Mouse (Mus musculus): ENCODE results near the gene Trmt10c.
"Not testable (repeated sequence)": the region's sequence is repeated elsewhere in the genome, so short reads cannot be mapped to it uniquely, and the experiment has no call there.

Gene Trmt10c

DNA sequence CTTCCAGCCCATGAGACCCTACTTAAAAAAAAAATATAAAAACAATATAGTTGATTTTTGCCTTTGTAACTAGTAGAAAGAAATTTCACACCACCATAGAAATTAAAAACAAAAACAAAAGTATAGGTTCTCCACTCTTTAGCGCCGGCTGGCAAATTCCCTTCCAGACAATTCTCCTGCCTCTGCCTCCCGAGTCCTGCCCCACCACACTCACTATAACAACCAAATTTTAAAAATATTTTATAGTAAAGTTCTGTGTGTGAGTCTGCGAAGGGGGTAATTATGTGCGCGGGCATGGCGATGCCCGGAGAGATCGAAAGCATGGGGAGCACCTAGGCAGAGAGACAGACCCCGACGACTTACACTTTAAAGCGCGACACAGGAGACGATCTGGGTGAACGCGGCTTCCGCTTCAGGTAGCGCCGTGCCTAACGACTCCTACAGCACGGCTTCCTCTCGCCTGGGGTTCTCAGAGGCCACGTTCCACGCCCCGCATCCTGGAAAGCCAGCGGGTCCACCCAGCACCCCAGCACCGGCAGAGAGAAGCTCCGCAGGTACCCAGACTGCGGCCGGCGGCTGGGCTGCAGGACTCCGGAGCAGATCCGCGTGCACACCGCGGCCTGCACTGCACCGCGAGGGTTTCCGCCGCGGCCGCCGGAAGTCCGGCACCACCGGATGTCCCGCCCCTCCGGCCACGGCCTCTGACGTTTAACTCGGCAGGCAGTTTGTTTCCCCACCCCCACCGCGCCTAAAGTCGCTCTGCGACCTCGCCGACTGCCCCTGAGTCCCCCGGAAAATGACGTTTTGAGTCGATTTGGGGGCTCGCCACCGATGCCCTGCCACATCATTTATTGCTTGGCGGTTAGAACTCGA lies at the start of gene Trmt10c:
Gene Trmt10c, minus strand, starts transcription at position 682 of the 873 bp plus-strand sequence.
- peak; percentile 97 for DNase-seq

DNA sequence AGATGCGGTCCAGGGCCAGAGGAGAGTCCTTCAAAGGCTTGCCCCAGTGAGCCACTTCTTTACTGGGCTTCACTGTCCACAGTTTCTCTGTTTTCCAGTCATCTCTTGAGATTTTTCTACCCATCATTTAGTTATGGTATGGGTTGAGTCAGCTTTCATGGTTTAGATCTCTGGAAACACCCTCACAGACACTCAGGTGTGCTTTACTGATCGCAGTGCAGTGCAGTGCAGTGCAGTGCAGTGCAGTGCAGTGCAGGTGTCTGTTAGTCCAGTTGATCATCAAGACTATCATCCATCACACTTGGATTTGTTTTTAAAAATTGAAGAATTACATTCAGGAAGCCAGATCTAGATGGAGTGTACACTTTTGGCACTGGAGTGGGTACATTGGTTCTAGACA lies 48.7 kb upstream of the Trmt10c start:
- no peak for DNase-seq

DNA sequence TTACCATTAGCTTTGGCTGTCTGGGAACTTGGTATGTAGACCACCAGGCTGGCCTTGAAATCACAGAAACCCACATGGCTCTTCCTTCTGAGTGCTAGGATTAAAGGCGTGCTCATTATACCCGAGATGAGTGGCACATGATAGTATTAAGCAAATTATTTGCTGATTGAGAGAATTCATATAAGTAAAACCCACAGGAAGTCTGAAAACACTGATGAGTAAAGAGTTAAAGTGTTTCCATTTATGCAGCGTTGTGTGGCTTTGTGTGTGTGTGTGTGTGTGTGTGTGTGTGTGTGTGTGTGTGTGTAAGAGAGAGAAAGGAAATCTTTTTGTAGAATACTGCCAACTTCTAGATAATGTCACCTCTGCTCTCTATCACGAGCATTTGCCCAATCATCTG lies 44.1 kb upstream of the Trmt10c start:
- DNase-seq = no peak

DNA sequence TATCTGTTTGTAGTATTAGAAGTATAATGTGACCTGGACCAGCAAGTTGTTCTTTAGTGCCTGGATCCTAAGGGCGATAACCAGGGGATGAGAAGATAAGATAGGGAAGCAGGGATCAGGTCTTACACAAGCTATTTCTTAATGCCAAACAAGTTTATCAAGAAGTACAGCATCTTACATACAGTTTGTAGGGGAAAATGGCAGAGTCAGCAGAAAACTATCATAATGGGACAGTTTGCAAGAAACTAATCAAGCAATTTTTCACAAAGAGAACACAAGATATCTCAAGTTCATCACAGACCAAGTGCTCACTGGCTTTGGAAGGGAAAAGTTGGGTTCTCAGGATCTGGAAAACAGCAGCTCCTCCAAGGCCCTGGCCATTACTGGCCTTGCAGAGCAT lies 41.8 kb upstream of the Trmt10c start:
- DNase-seq = no peak

DNA sequence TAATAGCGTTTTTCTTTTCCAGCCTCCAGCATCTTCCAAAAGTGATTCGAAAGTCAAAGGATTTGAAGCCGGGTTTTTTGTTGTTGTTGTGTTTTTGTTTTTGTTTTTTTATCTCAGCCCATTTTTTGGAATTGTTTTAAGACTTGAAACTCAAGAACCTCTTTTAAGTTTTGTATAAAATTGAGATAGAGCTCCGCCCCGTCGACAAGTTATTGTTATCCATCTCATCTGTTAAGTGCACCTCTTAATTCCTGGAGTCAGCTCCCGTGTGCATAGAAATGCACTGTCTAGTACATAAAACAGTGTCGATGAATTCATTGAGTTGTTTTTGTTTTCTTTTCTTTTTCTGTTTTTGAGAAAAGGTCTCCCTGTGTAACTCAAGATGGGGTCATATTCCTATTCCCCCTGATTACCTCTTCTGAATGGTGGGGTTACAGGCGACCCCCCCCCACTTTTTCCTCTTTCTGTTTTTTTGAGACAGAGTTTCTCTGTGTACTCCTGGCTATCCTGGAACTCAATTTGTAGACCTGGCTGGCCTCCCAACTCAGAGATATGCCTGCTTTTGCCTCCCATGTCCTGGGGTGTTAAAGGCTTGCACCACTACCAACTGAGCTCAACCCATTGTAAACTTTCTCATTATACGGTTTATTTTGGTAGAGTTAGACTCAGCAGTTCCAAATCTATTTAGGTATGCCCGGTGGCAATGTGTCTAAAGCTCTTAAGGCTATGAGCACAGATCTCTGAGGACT lies 38.7 kb upstream of the Trmt10c start:
- DNase-seq = no peak

DNA sequence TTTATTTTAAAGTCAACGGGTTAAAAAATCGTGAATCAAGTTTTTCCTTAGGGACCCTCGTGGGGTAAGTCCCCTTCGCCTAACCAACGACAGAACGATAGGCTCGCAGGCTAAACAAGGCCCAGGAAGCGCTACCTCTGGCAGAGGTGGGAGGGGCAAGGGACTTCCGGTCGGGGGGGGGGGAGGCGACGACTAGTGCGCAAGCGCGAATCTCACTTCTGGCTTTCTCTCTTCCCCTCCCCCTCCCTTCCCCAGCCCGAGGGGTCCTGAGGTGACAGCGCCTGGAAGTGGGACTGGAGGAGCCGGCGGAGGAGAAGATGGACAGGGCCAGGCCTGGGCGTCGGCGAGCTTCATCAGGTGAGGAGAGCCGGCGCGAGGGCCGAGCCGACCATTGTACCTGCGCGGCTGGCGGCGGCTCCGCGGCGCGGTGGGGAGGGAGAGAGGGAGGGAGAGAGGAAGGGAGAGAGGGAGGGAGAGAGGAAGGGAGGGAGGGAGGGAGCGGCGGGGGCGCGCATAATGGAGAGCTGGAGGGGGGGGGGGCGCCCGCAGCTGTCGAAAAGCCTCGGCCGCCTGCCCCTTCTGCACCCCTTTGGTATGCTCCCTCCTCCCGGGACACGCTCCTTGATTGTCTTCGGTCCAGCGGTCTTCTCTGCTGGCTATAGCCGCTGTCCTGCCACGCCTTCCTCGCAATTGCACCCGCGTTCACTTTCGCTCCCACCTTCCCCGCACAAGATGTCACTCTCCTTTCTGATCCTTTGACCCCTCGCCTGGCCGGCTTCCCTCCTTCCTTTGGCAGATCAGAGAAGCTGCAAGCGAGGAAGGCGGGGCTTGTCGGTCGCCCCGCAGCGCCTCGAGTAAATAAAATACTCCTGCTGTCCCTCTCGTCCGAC lies 37.8 kb upstream of the Trmt10c start:
- peak; percentile 92 for DNase-seq

DNA sequence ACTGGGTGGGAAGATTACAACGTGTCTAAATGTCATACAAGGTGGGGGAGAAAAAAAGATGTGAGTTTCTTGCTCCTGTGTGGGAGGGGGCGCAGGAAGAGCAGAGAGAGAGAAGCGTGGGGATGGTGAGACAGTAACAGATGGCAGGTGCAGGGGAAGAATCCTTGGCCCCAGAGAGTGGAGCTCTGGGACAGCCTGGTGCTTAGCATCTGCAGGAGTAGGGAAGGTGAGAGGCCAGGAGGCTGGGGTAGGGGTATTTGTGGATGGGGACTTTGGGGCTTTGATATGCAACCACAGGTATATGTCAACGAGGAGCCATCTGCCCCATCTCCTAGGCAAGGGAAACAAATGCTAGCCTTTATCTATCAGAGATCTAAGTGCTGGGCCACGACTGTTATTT lies 36.9 kb upstream of the Trmt10c start:
- DNase-seq = no peak

DNA sequence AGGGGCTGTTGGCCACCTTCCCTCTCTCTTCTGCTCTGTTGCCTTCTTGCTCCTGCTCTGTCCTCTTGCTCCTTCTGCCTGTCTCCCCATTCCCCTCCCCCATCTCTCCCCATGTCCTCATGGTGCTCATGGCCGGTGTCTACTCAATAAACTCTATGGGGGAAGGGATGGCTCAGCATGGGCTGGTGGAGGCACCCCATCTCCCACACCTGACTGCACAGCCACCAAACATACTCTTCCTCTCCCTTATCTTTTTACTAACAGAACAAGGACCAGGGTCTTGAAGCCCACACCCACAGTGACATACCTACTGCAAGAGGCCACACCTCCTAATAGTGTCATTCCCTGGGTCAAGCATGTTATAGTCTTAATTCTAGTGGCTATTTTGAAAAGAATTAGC lies 36.5 kb upstream of the Trmt10c start:
- DNase-seq = no peak

DNA sequence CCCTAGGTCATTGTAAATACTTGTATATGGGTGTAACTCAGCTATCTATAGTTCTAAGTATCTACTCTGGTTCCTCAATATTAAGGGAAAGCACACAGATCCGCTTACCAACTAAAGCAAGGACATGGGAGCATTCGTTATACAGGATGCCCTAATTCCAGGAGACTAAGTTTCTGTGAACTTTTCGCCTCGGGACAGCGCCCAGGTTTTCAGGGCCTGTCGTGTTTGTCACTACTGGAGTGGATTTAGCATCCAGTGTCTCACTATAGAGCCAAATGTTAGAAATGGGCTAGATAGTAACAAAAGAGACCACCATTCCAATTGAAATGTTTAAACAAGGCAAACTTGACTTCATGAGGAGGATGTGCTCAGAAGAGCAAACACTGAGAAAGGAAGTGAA lies 35.5 kb upstream of the Trmt10c start:
- not testable (repeated sequence) for DNase-seq

DNA sequence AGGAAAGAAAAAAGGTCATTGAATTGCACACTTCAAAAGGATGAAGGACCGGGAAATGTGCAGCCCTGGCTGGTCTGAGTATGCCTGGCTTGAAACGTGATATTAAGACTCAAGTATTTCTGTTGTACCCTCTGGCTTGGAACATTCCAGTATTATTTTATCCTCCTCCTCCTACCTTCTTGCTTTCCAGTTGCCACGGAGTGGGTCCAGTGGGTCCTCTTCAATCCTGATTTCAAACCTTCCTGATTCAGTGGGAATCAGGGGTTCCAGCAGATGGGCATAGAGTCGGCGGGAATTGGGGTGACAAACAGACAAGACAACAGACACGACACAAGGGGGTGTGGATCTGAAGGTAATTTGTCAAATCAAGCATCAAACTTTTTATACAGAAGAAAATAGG lies 34.9 kb upstream of the Trmt10c start:
- DNase-seq = no peak

DNA sequence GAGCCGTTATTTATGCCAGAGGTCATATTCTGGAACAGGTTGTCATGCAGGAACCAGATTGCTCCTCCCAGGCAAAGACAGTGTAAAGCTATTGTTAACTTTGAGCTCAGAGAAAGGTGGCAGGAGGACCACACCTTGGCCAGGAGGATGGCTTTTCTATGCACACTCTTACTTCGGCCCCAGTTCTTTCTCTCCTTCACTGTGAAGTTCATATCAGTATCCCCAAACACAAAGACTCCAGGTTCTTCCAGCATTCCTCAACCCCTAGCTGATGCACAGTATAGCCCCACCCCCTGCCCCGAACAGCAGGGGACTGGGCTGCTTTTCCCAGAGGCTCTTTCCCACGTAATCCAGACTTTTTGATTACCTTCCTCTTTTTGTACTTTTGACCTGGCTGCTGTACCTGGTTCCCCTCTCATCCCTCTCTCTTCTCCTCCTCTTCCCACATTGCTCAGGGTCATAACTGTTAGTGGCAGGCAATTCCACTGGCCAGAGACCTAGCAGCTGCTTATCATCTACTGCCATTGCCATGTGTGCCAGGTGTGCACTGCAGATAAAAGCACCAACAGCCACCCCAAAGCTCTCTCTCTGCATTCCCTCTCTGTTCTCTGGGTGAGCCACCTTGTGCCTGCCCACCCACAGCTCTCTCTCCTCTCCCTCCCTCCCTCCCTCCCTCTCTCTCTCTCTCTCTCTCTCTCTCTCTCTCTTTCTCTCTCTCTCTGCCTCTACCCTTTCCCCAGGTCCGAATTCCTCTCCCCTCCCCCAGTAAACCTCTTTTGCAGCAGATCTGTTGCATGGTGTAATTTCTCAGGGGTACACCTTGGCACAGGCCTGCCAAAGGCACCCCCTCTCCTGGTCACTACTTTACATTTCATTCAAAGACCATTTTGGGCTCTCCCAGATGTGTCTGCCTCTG lies 34.0 kb upstream of the Trmt10c start:
- DNase-seq = no peak

DNA sequence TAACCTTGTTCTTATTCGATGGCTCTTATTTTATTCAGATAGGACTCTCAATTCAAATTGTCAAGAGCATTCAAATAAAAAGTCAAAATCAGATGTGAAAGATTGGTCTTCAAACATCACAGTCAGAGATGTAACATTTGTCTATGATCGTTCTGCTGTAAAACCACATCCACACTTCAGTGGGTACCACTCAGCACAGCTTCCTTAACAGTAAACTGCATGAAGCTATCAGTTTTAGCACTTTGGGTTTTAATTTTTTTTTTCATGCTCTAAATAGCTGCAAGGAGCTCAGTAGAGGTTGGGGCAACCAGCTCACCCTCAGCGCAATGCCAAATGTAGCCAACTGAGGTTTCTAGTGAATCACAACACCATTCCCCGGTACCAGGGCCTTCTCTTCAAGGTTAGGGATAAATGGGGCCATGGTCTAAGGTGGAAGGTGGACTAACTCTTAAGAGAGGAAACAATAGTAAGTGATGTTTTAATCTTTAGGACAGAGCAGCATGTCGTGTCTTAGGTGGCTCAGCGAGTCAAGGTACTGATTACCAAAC lies 31.0 kb upstream of the Trmt10c start:
- DNase-seq = no peak

DNA sequence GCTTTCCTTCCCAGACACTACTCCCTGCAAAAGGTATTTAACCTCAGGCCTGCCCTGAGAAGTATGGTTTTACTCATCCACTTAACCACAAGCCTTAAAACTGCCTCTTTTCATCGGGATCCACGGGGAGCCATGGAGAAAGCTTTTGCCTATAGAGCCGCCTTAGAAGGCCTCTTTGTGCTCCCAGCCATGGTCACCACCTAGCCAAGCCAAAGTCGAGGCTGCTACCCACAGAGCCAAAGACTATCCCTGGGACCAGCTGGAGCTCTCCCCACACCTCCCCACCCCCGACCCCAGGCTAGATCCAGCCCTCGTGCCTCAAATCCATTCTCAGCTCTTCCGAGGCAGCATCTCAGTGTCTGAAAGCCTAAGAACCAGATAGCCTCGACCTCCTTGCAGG lies 28.5 kb upstream of the Trmt10c start:
- DNase-seq = no peak

DNA sequence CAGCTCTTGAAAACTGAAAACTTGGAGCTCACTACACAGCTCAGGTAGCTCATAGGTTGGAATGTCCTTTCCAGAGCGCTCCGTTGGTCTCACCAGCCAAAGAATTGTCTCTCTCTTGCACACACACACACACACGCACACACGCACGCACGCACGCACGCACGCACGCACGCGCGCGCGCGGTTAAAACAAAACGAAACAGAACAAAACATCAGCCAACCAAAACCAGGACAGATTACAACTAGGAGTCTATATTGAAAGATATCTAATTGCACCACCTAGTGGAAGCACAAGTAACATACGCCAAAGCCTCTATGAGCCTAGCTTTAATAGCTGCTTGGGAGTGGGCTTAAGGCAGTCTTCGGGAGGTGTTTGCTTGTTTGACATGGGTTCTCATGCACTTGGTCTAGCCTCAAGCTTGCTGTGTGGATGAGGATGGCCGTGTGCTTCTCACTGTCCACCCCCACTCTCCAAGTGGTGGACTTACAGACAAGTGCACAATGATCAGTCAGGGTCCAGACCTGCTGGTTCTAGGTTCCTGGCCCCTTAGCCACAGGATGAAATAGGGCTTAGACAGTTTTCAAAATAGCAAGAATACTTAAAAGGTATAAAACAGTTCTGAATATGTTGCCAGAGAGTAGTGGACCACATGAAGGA lies 26.8 kb upstream of the Trmt10c start:
- peak; percentile 59 for DNase-seq

DNA sequence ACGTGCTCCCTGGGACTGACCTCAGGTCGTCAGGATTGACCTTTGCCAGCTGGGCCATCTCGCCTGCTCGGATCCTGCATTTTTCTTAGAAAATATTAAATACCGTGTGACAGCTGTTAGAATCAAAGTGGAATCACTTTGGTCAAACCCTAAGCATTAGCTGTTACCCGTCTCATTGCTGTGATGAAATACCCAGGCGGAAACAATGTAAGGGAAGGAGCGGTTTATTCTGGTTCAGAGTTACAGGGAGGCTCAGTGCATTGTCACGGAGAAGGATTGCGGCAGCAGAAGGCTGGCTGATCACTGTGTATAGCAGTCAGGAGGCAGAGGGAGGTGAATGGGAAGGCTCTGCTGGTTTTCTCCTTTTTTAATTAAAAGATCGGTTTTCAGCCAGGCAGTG lies 25.4 kb upstream of the Trmt10c start:
- no peak for DNase-seq

DNA sequence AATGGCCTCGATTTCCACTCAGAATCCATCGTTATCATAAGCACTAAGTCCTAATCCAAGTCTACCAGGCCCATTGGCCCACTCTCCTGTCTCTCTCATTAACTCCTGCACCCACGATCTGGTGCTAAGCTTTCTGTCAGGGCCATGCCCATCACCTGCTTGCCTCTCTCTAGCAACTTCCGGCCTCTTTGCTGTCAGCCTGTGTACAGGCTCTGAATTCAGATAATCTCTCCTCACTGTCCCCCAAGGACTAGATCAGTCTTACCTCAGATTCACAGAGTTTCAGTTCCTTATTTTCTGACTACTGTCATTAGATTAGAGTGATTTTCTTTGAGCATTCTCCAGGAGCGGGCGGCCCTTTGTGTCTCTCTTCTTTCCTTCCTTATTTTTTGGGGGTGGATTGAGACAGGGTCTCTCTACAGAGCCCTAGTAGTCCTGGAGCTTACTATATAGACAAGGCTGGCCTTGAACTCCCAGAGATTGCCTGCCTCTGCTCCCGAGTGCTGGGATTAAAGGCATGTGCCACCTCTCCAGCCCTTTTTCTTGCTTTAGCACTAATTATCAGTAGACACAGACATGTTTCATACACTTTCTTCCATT lies 24.5 kb upstream of the Trmt10c start:
- DNase-seq = no peak

DNA sequence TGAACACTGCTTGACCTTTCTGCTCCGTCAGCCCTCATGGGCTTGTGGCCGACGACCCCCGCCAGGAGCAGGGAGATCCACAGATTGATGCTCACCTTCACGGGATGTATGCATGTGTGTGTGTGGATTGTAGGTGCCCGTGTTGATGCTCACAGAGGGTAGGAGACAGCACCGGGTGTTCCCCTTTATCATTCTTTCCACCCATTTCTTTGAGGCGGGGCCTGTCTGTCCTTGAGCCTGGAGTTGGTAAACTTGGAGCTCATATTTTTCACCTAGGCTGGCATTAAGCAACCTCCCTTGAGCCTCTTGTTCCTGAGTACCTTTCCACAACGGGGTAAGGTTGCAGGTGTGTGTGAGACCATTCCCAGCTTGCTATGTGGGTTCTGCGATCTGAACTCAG lies 20.5 kb upstream of the Trmt10c start:
- no peak for DNase-seq

DNA sequence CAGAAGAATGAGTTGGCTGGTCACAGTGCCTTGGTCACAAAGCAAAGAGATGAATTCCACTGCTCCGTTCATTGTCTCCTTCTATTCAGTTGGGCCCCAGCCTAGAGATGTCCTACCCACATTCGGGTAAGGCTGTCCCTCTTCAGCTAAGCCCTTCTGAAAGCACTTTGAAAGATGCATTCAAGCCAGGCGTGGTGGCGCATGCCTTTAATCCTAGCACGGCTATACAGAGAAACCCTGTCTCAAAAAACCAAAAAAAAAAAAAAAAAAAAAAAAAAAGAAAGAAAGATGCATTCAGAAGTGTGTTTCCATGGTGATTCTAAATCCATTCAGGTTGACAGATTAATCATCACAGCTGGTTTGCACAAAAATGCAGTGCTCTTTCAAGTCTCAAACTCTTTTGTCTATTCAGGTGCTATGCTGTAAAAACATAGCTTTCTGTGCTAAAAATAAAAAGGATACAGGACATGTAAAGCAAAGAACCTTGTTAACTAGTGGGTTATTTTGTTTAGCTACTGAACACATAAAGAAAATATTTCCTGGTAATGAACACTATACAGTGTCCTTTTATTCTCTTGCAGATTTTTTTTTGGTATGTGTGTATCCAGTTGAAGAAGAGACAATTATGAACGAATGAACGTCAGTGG lies 19.4 kb upstream of the Trmt10c start:
- no peak for DNase-seq

DNA sequence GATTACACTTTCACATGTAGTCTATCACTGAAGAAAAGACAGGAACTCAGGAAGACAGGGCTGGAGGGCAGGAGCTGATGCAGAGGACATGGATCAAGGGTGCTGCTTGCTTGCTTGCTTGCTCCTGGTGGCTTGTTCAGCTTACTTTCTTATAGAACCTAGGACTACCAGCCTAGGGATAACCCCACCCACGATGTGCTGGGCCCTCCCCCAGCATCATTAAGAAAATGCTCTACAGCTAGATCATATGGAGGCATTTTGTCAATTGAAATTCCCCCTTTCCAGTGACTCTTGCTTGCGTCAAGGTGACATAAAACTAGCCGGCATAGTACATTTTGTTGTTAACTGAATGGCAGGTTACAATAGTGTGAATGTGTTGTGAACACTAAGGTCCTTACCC lies 18.3 kb upstream of the Trmt10c start:
- DNase-seq = no peak

DNA sequence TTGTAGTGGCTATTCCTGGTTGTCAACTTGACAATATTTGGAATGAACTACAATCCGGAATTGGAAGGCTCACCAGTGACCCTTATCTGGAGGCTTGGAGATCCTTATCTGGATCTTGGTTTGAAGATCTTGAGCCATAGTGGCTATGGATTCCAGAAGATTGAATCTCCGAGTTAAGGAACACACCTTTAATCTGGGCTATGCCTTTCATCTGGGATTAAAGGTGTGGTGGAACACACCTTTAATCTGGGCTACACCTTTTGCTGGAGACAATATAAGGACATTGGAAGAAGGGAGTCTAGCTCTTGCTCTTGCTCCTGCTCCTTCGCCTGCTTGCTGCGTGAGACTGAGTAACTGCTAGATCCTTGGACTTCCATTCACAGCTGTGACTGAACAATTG lies 10.4 kb upstream of the Trmt10c start, which contains the start of gene Senp7:
Gene Senp7, plus strand, starts transcription at position 301 of the 400 bp plus-strand sequence.
- DNase-seq = not testable (repeated sequence)

Data from kidney, postnatal 10 days (tissue).